Mouse (Mus musculus): ENCODE results near the gene Gtf3c5. TPM values are rescaled to one million over a fixed set of nuclear protein-coding genes. Genes with fewer than 3 reads are reported as not detected.

Gene Gtf3c5
- polyA plus RNA-seq, 1 experiment from 2014 or later: 41.9 TPM

DNA sequence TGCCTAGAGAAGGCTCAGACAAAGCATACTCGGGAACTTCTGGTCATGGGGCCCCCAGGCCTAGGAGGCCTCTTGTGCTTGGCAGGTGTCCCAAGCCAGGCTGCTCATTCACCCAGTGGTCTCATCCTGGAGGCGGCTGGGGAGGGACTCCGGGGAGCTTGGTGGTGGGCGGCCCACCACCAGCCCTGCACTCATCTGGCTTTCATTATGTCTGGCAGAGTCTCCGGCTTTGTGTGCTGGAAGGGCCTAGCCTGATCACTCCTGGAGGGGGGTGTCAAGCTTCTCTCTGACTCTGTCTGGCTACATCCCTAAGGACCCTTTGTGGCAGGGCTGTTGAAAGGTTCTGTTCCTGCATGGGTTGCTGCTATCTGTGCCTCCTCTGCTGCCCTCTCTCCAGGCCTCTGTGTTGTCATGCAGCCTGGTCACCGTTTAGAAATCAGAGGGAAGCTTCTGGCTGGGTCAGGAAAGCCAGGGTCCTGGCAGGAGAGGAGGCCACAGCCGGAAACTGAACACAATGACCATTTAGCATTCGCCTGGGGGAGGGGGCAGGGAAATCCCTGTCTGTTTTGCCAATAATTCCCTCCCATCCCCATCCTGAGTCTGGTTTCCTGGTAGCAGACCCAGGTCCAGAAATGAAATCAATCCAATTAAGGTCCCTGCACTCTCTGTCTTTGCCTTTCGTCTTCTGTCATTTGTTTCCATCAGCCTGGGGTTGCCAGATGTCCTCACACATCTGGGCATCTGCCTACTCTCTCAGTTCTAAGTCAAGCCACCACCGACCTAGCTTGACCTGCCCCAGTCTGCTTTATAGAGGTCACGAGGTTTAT lies 48.9 kb downstream of the Gtf3c5 start:
- ATAC-seq (ENCODE audit: insufficient read depth): peak; percentile 9; the same call in 1 of the 2 replicates
- no peak for TF ChIP-seq CTCF (IDR thresholded peaks at IDR 0.05; ENCODE audit: low read depth)
- no peaks in the 10 kb centered on the region for H3K9me3 ChIP-seq (ENCODE audit: low read depth, low read length)
- H3K27me3 ChIP-seq (ENCODE audit: insufficient read depth, low read length): no peaks in the 10 kb centered on the region
- 39% methylated on average over 11 of the region's 11 CpGs for WGBS
- H3K4me1 ChIP-seq (ENCODE audit: insufficient read depth): peaks cover 31% of the 10 kb centered on the region
- H3K9ac ChIP-seq: 0 out of 2 replicates have a peak overlapping the region, but pooled peaks have one; percentile 0
- H3K4me3 ChIP-seq (ENCODE audit: low read depth, low read length): peak overlapping the region; percentile 61
- peak overlapping the region; percentile 37 for H3K27ac ChIP-seq (ENCODE audit: low read depth)
- peak; percentile 53 for DNase-seq
- peak overlapping the region; percentile 77 for H3K4me2 ChIP-seq
- H3K36me3 ChIP-seq (ENCODE audit: insufficient read depth): no peaks in the 10 kb centered on the region

DNA sequence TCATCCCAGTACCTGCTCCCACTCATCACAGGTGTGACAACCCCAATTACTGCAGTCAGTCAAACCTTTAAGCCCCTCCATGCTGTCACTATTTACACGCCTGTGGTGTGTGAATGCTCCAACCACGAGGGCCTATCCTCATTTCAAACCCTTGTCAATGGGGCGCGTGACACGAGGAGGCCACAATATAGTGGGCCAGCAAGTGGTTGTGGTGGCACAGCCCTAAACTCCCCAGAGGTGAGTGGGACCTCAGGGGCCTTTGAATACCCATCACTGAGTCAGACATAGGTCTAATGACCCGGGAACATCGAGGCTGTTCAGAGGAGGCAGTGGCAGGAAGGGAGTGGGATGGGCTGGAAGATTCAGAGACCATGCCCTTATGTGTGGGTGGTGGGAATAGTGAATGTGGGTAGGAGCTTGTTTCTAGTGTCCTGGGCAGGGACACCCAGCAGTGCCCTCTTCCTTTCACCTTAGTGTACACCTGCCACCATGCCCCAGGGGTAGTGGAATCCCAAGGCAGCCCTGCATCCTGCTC lies 49.6 kb downstream of the Gtf3c5 start:
- DNase-seq (no peak), ATAC-seq (ENCODE audit: insufficient read depth) (no peak)
- Histone ChIP-seq H3K4me3 (ENCODE audit: low read depth, low read length) (peak overlapping the region; percentile 61), H3K9me3 (ENCODE audit: low read depth, low read length) (no peaks in the 10 kb centered on the region), H3K4me1 (ENCODE audit: insufficient read depth) (peaks cover 25% of the 10 kb centered on the region), H3K27me3 (ENCODE audit: insufficient read depth, low read length) (no peaks in the 10 kb centered on the region), H3K36me3 (ENCODE audit: insufficient read depth) (no peaks in the 10 kb centered on the region), H3K27ac (ENCODE audit: low read depth) (peak overlapping the region; percentile 37), H3K4me2 (peak overlapping the region; percentile 77), H3K9ac (peak overlapping the region; percentile 67)
- no peak for TF ChIP-seq CTCF (IDR thresholded peaks at IDR 0.05; ENCODE audit: low read depth)
- WGBS: 55% methylated on average over 7 of the region's 7 CpGs

DNA sequence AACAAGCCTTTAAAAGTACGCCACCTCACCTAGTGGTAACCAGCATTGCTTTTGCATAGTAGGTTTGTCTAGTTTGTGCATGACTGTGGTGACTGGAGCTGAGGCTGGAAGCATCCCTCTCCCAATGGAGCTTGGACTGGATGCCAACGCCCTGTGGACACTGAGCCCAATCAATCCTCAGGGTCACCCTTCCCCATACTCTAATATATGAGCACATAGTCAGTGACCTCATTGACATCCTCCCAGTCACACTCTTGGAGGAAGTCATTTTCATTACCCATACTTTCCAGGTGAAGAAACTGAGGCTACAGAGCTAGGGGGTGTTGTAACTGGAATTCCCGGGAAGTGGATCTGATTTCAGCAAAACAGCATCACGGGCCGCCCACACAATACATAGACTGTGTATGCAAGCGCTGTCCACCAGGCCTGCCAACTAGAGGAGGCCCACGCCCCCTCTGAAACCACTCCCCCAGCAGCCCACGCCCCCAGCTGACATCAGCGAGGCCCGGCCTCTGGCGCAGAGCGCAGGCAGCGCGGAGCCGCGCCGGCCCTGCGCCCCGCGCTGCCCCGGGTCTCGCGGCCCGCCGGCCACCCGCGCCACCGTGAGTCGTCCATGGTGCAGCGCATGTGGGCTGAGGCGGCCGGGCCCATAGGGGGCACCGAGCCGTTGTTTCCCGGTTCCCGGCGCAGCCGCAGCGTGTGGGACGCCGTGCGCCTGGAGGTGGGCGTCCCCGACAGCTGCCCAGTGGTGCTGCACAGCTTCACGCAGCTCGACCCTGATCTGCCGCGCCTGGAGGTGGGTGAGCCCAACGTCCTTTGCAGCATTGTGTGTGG lies 50.4 kb downstream of the Gtf3c5 start:
- Histone ChIP-seq H3K4me2 (peak overlapping the region; percentile 77), H3K9ac (peak overlapping the region; percentile 67), H3K4me1 (ENCODE audit: insufficient read depth) (peaks cover 23% of the 10 kb centered on the region), H3K36me3 (ENCODE audit: insufficient read depth) (no peaks in the 10 kb centered on the region), H3K4me3 (ENCODE audit: low read depth, low read length) (peak overlapping the region; percentile 61), H3K9me3 (ENCODE audit: low read depth, low read length) (no peaks in the 10 kb centered on the region), H3K27ac (ENCODE audit: low read depth) (peak overlapping the region; percentile 37), H3K27me3 (ENCODE audit: insufficient read depth, low read length) (no peaks in the 10 kb centered on the region)
- peak; percentile 40 for TF ChIP-seq CTCF (IDR thresholded peaks at IDR 0.05; ENCODE audit: low read depth)
- DNase-seq (peak; percentile 93), ATAC-seq (ENCODE audit: insufficient read depth) (peak; percentile 95)
- WGBS: 4% methylated on average over 45 of the region's 49 CpGs

DNA sequence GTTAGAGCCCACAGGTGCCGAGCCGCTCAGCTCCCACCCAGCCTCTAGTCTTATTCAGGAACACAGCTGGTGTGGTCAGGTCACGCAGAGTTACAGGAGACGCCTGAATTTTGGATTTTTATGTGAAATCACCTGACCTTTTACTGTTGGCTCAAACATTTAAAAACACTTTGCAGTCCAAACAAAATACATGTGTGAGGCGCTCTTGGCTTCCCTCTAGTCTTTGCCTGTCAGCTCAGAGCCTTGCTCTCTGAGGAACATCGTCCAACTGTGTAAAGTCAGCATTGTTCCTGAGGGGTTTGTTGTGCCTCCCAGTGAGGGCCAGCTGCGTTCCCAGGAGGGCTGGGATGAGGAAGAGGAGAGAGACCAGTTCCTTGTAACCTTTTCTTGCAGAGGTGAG lies 53.2 kb downstream of the Gtf3c5 start:
- no peak for ATAC-seq (ENCODE audit: insufficient read depth)
- no peak for TF ChIP-seq CTCF (IDR thresholded peaks at IDR 0.05; ENCODE audit: low read depth)
- H3K9me3 ChIP-seq (ENCODE audit: low read depth, low read length): no peaks in the 10 kb centered on the region
- H3K4me1 ChIP-seq (ENCODE audit: insufficient read depth): peaks cover 28% of the 10 kb centered on the region
- DNase-seq: no peak
- no peak overlapping the region for H3K4me2 ChIP-seq
- H3K27me3 ChIP-seq (ENCODE audit: insufficient read depth, low read length): no peaks in the 10 kb centered on the region
- 65% methylated on average over 7 of the region's 7 CpGs for WGBS
- no peak overlapping the region for H3K9ac ChIP-seq
- no peak overlapping the region for H3K4me3 ChIP-seq (ENCODE audit: low read depth, low read length)
- H3K36me3 ChIP-seq (ENCODE audit: insufficient read depth): no peaks in the 10 kb centered on the region
- no peak overlapping the region for H3K27ac ChIP-seq (ENCODE audit: low read depth)

DNA sequence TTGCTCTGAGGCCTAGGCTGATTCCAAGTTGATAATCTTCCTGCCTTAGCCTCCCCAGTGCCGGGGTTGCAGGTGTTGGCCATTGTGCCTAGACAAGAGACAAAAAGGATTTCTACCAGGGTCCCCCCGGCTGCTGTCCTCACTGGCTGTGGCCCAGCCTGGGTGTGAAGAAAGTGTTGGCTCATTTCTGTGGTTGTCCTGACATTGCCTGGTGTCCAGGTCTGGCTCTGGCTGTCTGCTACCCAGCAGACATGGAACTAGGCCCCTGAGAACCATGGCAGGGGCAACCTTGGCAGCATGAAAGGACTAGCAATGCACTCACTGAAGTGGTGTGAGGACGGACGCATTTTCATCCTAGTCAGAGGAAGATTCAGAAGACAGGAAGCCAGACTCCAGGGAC lies 53.7 kb downstream of the Gtf3c5 start:
- TF ChIP-seq CTCF (IDR thresholded peaks at IDR 0.05; ENCODE audit: low read depth): no peak
- Histone ChIP-seq H3K9ac (no peak overlapping the region), H3K9me3 (ENCODE audit: low read depth, low read length) (no peaks in the 10 kb centered on the region), H3K4me2 (no peak overlapping the region), H3K27me3 (ENCODE audit: insufficient read depth, low read length) (no peaks in the 10 kb centered on the region), H3K4me3 (ENCODE audit: low read depth, low read length) (no peak overlapping the region), H3K36me3 (ENCODE audit: insufficient read depth) (no peaks in the 10 kb centered on the region), H3K4me1 (ENCODE audit: insufficient read depth) (peaks cover 27% of the 10 kb centered on the region), H3K27ac (ENCODE audit: low read depth) (no peak overlapping the region)
- ATAC-seq (ENCODE audit: insufficient read depth): no peak
- WGBS: 72% methylated on average over 4 of the region's 4 CpGs
- no peak for DNase-seq

DNA sequence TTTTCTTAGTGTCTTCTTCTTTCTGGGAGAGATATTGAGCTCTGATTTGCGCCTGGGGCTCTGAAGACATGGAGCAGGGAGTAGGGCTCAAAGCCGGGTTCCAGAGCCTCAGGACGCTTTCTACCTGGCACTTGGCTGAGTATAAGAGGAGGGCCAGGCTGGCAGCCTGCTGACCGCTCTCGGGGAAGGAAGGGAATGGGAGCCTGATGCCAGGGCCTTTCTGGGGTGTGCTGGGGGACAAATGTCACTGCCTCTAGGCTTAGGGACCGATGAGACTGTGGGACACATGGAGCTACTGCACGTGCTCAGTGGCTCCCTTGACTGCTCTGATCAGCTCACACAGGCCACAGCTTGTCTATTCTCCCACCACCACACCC lies 55.2 kb downstream of the Gtf3c5 start:
- Histone ChIP-seq H3K27ac (ENCODE audit: low read depth) (no peak overlapping the region), H3K4me3 (ENCODE audit: low read depth, low read length) (no peak overlapping the region), H3K9ac (no peak overlapping the region), H3K36me3 (ENCODE audit: insufficient read depth) (no peaks in the 10 kb centered on the region), H3K27me3 (ENCODE audit: insufficient read depth, low read length) (no peaks in the 10 kb centered on the region), H3K4me2 (no peak overlapping the region), H3K4me1 (ENCODE audit: insufficient read depth) (peaks cover 23% of the 10 kb centered on the region), H3K9me3 (ENCODE audit: low read depth, low read length) (no peaks in the 10 kb centered on the region)
- DNase-seq (no peak), ATAC-seq (ENCODE audit: insufficient read depth) (no peak)
- no peak for TF ChIP-seq CTCF (IDR thresholded peaks at IDR 0.05; ENCODE audit: low read depth)
- WGBS: 79% methylated on average over 7 of the region's 7 CpGs

All from lung, embryonic 14.5 days (tissue).